Mouse (Mus musculus) right cerebral cortex, postnatal 4 days (tissue): ENCODE results near the gene Narfl.
"Not testable (repeated sequence)": the region's sequence is repeated elsewhere in the genome, so short reads cannot be mapped to it uniquely, and the experiment has no call there.

Source experiments
- DNase-seq: peaks from one replicate; pipeline ENCODE4 v3.0.0-alpha.2; 2022

Narfl gene

GRCm38 (mm10) chr17:25773549-25774120, at the start of gene Narfl:
TSS of gene Narfl (plus strand) at chr17:25773776.
- peak; percentile 99 for DNase-seq

- DNase-seq = no peak
Measured at GRCm38 (mm10) chr17:25723919-25724318, 49.7 kb upstream of the Narfl start.

- no peak for DNase-seq
Measured at GRCm38 (mm10) chr17:25725264-25725663, 48.3 kb upstream of the Narfl start.

GRCm38 (mm10) chr17:25727265-25728008, 46.1 kb upstream of the Narfl start, which contains the start of the genes Chtf18 and Rpusd1:
TSS of gene Chtf18 (minus strand) at chr17:25727419.
TSS of gene Rpusd1 (plus strand) at chr17:25727670.
- peak; percentile 98 for DNase-seq

GRCm38 (mm10) chr17:25728009-25728270, 45.6 kb upstream of the Narfl start:
- DNase-seq = no peak

- peak; percentile 90 for DNase-seq
Measured at GRCm38 (mm10) chr17:25732082-25732481, 41.5 kb upstream of the Narfl start.

GRCm38 (mm10) chr17:25735246-25735645, 38.3 kb upstream of the Narfl start:
- DNase-seq = no peak

- DNase-seq = no peak
Measured at GRCm38 (mm10) chr17:25735745-25736144, 37.8 kb upstream of the Narfl start, which contains the start of gene Mslnl. TSS of gene Mslnl (plus strand) at chr17:25736042.

GRCm38 (mm10) chr17:25738861-25739260, 34.7 kb upstream of the Narfl start:
- no peak for DNase-seq

- DNase-seq = not testable (repeated sequence)
Measured at GRCm38 (mm10) chr17:25741471-25741870, 32.1 kb upstream of the Narfl start.

- no peak for DNase-seq
Measured at GRCm38 (mm10) chr17:25743831-25744230, 29.7 kb upstream of the Narfl start.

- DNase-seq = no peak
Measured at GRCm38 (mm10) chr17:25744311-25744710, 29.3 kb upstream of the Narfl start.

GRCm38 (mm10) chr17:25748238-25748637, 25.3 kb upstream of the Narfl start:
- no peak for DNase-seq

- no peak for DNase-seq
Measured at GRCm38 (mm10) chr17:25749314-25749713, 24.3 kb upstream of the Narfl start.

- DNase-seq = peak; percentile 66
Measured at GRCm38 (mm10) chr17:25751446-25751845, 22.1 kb upstream of the Narfl start.

- no peak for DNase-seq
Measured at GRCm38 (mm10) chr17:25754241-25754640, 19.3 kb upstream of the Narfl start, which contains the start of gene Msln. TSS of gene Msln (minus strand) at chr17:25754378.

- DNase-seq = no peak
Measured at GRCm38 (mm10) chr17:25755086-25755485, 18.5 kb upstream of the Narfl start.

- no peak for DNase-seq
Measured at GRCm38 (mm10) chr17:25755627-25756377, 17.8 kb upstream of the Narfl start.

- DNase-seq = no peak
Measured at GRCm38 (mm10) chr17:25756378-25757242, 17.0 kb upstream of the Narfl start.

GRCm38 (mm10) chr17:25757691-25758090, 15.9 kb upstream of the Narfl start:
- no peak for DNase-seq

GRCm38 (mm10) chr17:25760148-25760547, 13.4 kb upstream of the Narfl start:
- no peak for DNase-seq

- DNase-seq = no peak
Measured at GRCm38 (mm10) chr17:25761561-25761970, 12.0 kb upstream of the Narfl start.

GRCm38 (mm10) chr17:25762591-25762990, 11.0 kb upstream of the Narfl start:
- no peak for DNase-seq
